Mouse (Mus musculus): ENCODE data around the gene Ticam1.
"Not testable (repeated sequence)": the region's sequence is repeated elsewhere in the genome, so short reads cannot be mapped to it uniquely, and the experiment has no call there.

- TF ChIP-seq POLR2A (IDR thresholded peaks at IDR 0.05; ENCODE audit: low read depth, low read length); CTCF (IDR thresholded peaks at IDR 0.05; ENCODE audit: extremely low read depth, insufficient read length, insufficient replicate concordance, low read depth, low read length): not testable (repeated sequence)
Observed at GRCm38 (mm10) chr17:56258812-56259211, 17.8 kb downstream of the Ticam1 start.

Measured in small intestine, adult 2 months (tissue).